Mouse (Mus musculus) C2C12 (cell line): ENCODE measurements around the gene Pitpnm1.

Experiments used
- CTCF ChIP-seq: IDR thresholded peaks from one replicate; pipeline ENCODE4 v1.5.1; 2011; ENCODE audit not compliant: control insufficient read depth, insufficient read depth, insufficient read length
- MAX ChIP-seq: IDR thresholded peaks from one replicate; pipeline ENCODE4 v1.6.1; 2011; ENCODE audit warnings: mild to moderate bottlenecking, control low read depth
- MYOD1 ChIP-seq: IDR thresholded peaks from one replicate; pipeline ENCODE4 v1.6.1; 2011; ENCODE audit warnings: low read depth; ENCODE audit not compliant: control insufficient read depth, insufficient read length

DNA sequence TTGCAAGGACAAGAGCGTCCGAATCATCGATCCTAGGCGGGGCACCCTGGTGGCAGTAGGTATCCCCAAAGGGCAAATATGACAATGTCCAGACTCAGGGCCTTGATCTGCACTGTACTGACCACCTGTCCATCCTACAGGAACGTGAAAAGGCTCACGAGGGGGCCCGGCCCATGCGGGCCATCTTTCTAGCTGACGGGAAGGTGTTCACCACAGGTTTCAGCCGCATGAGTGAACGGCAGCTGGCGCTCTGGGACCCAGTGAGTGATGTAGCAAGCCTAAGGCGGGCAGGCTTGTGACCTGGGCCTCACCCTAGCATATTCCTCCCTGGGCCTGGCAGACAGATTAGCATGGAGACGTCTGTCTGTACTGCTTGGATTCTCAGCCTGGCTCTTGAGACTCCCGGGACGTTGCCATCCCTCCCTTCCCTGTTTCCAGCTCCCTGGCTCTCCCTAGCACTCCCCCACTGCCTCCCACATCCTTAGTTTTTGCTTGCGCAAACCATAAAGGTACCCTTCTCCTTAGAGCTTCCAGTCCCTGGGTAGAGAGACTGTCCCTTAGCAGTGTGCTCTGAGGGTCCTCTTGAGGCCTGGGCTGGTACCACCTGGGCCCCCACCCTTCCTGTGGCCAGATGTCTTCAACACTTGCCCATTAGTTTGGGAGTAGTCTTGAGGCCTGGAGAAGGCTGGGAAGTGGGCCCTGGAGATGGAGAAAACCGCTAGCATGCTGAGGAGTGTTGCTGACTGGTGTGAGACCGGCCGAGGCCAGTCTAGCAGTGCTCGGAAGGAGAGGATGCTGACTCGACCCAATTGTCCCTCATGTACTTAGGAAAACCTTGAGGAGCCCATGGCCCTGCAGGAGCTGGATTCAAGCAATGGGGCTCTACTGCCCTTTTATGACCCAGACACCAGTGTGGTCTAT, 51.0 kb downstream of the Pitpnm1 start:
- no peak for TF ChIP-seq CTCF
- no peak for TF ChIP-seq MAX
- TF ChIP-seq MYOD1: no peak
